Mouse (Mus musculus) C2C12 (cell line): ENCODE data around the gene Sox5.

Experiments
- CTCF ChIP-seq: IDR thresholded peaks from one replicate; pipeline ENCODE4 v1.5.1; 2011; ENCODE audit not compliant: control insufficient read depth, insufficient read depth, insufficient read length
- MAX ChIP-seq: IDR thresholded peaks from one replicate; pipeline ENCODE4 v1.6.1; 2011; ENCODE audit warnings: mild to moderate bottlenecking, control low read depth
- MYOD1 ChIP-seq: IDR thresholded peaks from one replicate; pipeline ENCODE4 v1.6.1; 2011; ENCODE audit warnings: low read depth; ENCODE audit not compliant: control insufficient read depth, insufficient read length
- MYOG ChIP-seq: IDR thresholded peaks from one replicate; pipeline ENCODE4 v1.6.1; 2011; ENCODE audit not compliant: control insufficient read depth, insufficient read length; ENCODE audit errors: extremely low read depth
- USF1 ChIP-seq: IDR thresholded peaks from one replicate; pipeline ENCODE4 v1.6.1; 2011; ENCODE audit warnings: low read depth, mild to moderate bottlenecking, control low read depth, moderate library complexity

DNA sequence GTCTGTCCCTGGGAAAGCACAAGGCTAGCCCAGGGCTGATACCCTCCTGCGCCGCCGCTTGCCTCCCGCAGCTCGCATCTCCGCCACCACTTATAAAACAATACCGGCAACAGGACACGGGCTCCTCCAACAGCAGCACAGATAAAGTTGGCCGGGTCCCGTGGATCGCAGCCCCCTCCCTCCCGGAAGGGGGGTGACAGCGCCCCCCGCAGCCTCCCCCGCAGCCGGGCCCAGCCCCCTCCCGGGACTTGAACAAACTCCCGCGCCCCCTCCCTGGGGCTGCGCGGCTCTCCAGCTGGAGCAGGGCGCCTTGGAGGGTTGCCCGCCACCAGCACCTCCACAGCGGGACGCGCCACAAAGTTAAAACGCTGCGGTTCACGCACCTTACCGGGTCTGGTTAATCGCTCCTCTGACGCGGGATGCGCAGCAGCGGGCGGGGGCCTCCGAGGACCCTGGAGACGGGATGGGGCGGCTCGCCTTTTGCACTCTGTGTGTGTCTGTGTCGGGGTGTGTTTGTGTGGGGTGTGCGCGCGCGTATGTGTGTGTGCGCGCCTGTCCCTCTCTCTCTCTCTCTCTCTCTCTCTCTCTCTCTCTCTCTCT lies at the start of gene Sox5:
- no peak for TF ChIP-seq CTCF
- no peak for TF ChIP-seq MAX
- no peak for TF ChIP-seq MYOD1
- TF ChIP-seq MYOG = no peak
- no peak for TF ChIP-seq USF1
